Mouse (Mus musculus) stomach, embryonic 16.5 days (tissue): ENCODE results near the gene Il2ra. TPM values are rescaled to one million over a fixed set of nuclear protein-coding genes. Genes with fewer than 3 reads are reported as not detected.

Experiments used
- ATAC-seq: fragments of 200-750 bp; cut with Nextera tagmentation; 2 replicates; pipeline ENCODE4 v1.8.0; 2017; ENCODE audit warnings: moderate number of reproducible peaks, moderate TSS enrichment; ENCODE audit not compliant: insufficient read depth, low FRiP score
- H3K27ac ChIP-seq: fragments of 300-500 bp; sonication (generic); 2 replicates; pipeline ENCODE4 v1.5.1; 2014; ENCODE audit warnings: low read length
- H3K27me3 ChIP-seq: fragments of 300-500 bp; sonication (generic); 2 replicates; pipeline ENCODE4 v1.6.1; 2014; ENCODE audit warnings: low read length, control low read depth, mixed read lengths; ENCODE audit not compliant: control insufficient read depth, insufficient read depth
- H3K36me3 ChIP-seq: fragments of 300-500 bp; sonication (generic); 2 replicates; pipeline ENCODE4 v1.6.1; 2014; ENCODE audit warnings: low read length; ENCODE audit not compliant: control insufficient read depth, insufficient read depth
- H3K4me1 ChIP-seq: fragments of 300-500 bp; sonication (generic); 2 replicates; pipeline ENCODE4 v1.6.1; 2014; ENCODE audit warnings: low read length, control low read depth, mixed read lengths; ENCODE audit not compliant: control insufficient read depth, insufficient read depth
- H3K4me2 ChIP-seq: fragments of 300-500 bp; sonication (generic); 2 replicates; pipeline ENCODE4 v1.6.1; 2014; ENCODE audit warnings: low read depth, low read length, mixed read lengths
- H3K4me3 ChIP-seq: fragments of 300-500 bp; sonication (generic); replicated peaks from 2 replicates; pipeline ENCODE4 v1.5.1; 2014; ENCODE audit warnings: mild to moderate bottlenecking, low read length
- H3K9ac ChIP-seq: fragments of 300-500 bp; sonication (generic); 2 replicates; pipeline ENCODE4 v1.6.1; 2014; ENCODE audit warnings: low read length
- H3K9me3 ChIP-seq: fragments of 300-500 bp; sonication (generic); replicated peaks from 2 replicates; pipeline ENCODE4 v1.6.1; 2016; ENCODE audit warnings: low read length, control low read depth; ENCODE audit not compliant: control insufficient read depth
- WGBS: fragments of 180-500 bp; shearing (Covaris S2); extraction: QIAGEN DNeasy Blood & Tissue Kit; methylation state at CpG from one replicate; pipeline ENCODE4 v1.1.7; 2014; 5-methylcytosine and 5-hydroxymethylcytosine counted together
- polyA plus RNA-seq: library from polyadenylated mRNA; unstranded; fragments of >200 nt; fragmentation: Nextera tagmentation; extraction: Ambion mirVana; gene quantifications from 2 replicates; pipeline ENCODE4 v1.2.1, GENCODE M21; 2015

The Il2ra gene
- polyA plus RNA-seq, 1 experiment from 2014 or later, result not detected

DNA sequence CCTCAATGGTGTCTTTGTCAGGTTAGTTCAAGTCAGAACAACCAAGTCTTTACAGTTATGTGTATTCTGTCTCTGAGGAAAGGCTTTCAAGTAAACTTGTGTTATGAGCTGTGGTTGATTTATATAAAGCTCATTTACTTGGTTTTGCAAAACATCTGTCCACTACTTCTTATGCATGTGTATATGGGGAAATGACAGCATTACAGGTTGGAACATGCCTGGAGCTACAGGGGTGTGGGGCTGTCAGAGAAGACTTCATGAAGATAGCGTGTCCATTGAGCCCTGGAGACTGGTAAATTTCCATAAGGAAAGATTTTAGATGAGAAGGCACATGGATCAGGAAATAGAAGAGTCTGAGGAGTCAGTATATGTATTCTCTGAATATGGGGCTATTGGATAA is 1.4 kb downstream of the Il2ra start:
- Histone ChIP-seq H3K9ac (no peak overlapping the region), H3K4me1 (no peaks in the 10 kb centered on the region), H3K9me3 (no peaks in the 10 kb centered on the region), H3K4me3 (no peak overlapping the region), H3K27ac (no peak overlapping the region), H3K4me2 (no peak overlapping the region), H3K36me3 (no peaks in the 10 kb centered on the region), H3K27me3 (no peaks in the 10 kb centered on the region)
- WGBS, result 73% methylated on average over 1 of the region's 1 CpGs
- no peak; the same call in 1 of the 2 replicates for ATAC-seq

DNA sequence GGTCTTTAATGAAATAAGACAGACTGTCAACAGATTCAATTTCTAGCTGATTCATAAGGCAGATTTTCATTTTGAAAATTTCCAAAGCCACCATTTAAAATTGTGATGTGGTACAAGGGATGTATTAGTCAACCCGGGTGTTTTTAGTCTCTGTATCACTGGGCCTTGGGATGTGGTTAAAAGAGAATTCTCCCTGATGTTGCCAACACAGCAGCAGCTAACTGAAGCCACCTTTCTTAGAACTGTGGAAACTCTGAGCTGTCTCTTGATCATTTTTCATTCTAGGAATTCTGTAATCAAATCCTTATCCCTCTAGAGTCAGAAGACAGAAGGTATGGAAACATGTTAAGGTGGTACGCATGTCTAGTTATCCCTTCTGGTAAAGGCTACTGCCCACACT is 2.7 kb downstream of the Il2ra start:
- H3K4me3 ChIP-seq, result no peak overlapping the region
- H3K9me3 ChIP-seq, result no peaks in the 10 kb centered on the region
- H3K4me1 ChIP-seq, result no peaks in the 10 kb centered on the region
- no peak overlapping the region for H3K4me2 ChIP-seq
- no peaks in the 10 kb centered on the region for H3K36me3 ChIP-seq
- H3K27me3 ChIP-seq, result no peaks in the 10 kb centered on the region
- no peak for ATAC-seq
- no peak overlapping the region for H3K9ac ChIP-seq
- H3K27ac ChIP-seq, result no peak overlapping the region
- WGBS, result 82% methylated on average over 2 of the region's 2 CpGs

DNA sequence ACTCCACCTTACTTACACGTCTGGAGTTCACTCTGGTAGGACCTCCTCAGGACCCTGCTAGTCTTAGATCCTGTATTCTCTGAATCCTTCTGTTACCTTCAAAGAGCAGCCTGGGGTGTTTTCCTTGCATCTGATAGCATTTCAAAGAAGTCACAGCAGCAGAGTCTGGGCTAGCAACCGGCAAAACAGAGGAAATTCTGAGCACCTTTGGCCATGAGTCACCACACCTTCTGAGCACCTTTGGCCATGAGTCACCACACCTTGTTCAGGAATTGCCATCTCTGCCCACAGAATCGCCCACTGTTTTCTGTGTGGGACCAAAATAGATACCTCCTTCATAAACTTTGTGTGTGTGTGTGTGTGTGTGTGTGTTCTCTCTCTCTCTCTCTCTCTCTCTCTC is 8.9 kb downstream of the Il2ra start:
- no peak for ATAC-seq
- no peaks in the 10 kb centered on the region for H3K36me3 ChIP-seq
- H3K4me2 ChIP-seq, result no peak overlapping the region
- no peak overlapping the region for H3K27ac ChIP-seq
- H3K27me3 ChIP-seq, result no peaks in the 10 kb centered on the region
- H3K9ac ChIP-seq, result no peak overlapping the region
- WGBS, result 39% methylated on average over 3 of the region's 3 CpGs
- no peak overlapping the region for H3K4me3 ChIP-seq
- no peaks in the 10 kb centered on the region for H3K4me1 ChIP-seq
- no peaks in the 10 kb centered on the region for H3K9me3 ChIP-seq

DNA sequence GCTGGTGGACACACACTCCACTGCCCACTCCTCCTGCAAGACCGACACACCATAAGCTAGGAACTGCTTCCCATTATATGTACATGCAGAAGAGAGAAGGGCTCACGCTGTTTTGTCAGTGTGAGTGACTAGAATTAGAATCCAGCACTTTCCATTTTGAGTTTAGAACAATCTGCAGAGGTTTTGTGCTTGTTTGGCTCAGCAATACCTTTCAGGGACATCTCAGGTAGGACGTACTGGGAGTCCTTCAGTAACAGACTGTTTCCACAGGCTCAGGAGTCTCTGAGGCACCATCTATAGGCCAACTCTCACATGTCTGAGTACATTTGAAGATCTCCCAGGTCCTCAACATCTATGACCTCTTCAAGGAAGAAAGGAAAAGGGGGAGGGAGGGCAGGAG is 9.6 kb downstream of the Il2ra start:
- Histone ChIP-seq H3K9ac (no peak overlapping the region), H3K36me3 (no peaks in the 10 kb centered on the region), H3K4me2 (no peak overlapping the region), H3K27ac (no peak overlapping the region), H3K4me1 (no peaks in the 10 kb centered on the region), H3K4me3 (no peak overlapping the region), H3K9me3 (no peaks in the 10 kb centered on the region), H3K27me3 (no peaks in the 10 kb centered on the region)
- 85% methylated on average over 3 of the region's 3 CpGs for WGBS
- ATAC-seq, result no peak

DNA sequence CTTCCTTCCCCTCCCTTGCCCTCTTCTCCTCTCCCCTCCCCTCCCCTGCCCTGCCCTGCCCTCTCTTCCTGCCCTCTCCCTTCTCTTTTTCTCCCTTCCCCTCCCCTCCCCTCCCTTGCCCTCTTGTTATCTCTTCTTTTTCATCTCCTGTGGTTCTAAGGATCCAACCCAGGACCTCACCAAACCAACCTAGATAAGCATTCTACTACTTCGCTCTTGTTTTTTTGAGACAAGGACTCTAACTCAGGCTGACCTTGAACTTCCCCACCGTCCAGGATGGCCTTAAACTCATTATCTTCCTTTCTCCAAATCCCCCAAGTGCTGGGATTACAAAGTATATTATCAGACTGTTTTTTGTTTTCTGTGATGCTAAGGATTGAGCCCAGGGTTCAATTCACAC is 10.2 kb downstream of the Il2ra start:
- Histone ChIP-seq H3K27ac (no peak overlapping the region), H3K9ac (no peak overlapping the region), H3K4me2 (no peak overlapping the region), H3K4me3 (no peak overlapping the region), H3K36me3 (no peaks in the 10 kb centered on the region), H3K4me1 (no peaks in the 10 kb centered on the region), H3K9me3 (no peaks in the 10 kb centered on the region), H3K27me3 (no peaks in the 10 kb centered on the region)
- 61% methylated on average over 2 of the region's 2 CpGs for WGBS
- ATAC-seq, result no peak

DNA sequence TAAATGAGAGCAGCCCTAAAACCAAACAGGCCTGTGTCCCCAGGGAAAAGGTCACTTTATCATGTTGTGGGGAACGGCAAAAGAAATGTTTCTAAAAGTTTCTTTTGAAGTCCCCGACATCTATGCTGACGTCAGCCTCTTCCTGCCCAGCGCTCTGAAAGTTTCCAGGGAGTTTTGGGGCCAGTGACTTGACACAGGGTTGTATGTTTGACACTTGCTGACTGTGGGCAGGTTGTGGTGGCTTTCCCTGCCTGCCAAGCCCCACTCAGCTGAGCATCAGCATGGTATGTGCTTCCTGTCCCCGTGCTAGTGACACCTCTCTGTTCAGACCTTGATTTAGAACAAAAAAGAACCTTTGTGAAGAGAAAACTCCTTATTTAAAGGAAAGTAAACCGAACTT is 10.7 kb downstream of the Il2ra start:
- ATAC-seq, result no peak
- Histone ChIP-seq H3K4me2 (no peak overlapping the region), H3K9me3 (no peaks in the 10 kb centered on the region), H3K4me3 (no peak overlapping the region), H3K36me3 (no peaks in the 10 kb centered on the region), H3K27ac (no peak overlapping the region), H3K9ac (no peak overlapping the region), H3K4me1 (no peaks in the 10 kb centered on the region), H3K27me3 (no peaks in the 10 kb centered on the region)
- 32% methylated on average over 6 of the region's 6 CpGs for WGBS

DNA sequence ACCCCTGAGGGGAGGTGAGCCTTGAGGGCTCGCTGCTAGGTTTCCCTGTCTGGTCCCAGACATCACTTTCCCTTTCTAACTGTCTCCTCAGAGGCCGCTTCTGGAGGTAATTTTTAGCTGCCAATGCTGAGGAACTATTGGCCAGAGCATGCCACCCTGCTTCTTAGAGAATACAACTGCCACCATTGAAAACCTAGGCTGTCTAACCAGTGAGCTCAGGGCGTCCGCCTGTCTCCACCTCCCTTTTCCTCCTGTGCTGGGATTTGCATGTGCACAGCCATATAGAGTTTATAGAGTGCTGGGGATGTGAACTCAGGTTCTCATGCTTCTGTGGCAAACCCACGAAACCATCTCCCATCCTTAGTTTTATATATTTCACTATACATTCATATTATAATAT is 11.2 kb downstream of the Il2ra start:
- Histone ChIP-seq H3K4me2 (no peak overlapping the region), H3K27ac (no peak overlapping the region), H3K4me1 (no peaks in the 10 kb centered on the region), H3K9ac (no peak overlapping the region), H3K36me3 (no peaks in the 10 kb centered on the region), H3K9me3 (no peaks in the 10 kb centered on the region), H3K4me3 (no peak overlapping the region), H3K27me3 (no peaks in the 10 kb centered on the region)
- 69% methylated on average over 5 of the region's 5 CpGs for WGBS
- no peak for ATAC-seq

DNA sequence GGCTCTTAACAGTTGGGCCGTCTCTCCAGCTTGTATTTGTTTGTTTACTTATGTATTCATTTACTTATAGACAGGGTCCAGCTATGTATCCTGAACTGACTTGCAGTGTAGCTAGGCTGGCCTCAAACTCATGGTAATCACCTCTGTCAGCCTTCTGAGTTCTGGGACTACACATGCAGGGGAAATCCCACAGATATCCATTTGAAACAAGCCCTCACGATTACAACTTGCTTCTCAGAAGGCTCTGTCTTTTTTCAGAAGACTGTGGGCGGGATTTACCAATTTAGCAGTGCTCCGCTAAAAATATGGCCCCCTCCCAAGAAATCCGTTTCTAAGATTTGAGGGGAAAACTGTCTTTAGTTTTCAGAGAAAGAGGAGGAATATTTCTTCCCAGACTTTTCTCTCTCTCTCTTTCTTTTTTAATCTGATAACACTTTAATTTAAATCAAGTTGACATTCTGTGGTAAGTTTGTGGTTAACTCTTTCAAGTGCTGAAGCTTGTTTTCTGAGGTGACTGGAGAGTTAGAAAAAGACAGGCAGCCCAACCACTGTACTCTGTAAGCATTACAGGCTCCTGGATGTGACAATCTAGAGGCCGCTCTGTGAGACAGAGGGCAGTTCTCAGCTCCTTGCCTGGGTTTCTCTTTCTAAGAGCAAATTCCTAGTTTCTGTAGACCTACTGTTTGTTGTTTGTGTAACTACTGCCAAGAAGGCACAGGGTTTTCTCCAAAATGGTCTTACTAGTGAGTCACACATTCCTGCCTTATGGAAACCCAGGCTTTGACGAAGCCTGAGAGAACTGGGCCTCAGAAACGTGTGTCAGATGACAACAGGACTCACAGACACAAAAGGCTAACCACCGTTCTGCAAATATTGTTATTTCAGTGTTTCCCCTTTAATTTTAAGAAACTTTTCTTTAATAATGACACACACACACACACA is 12.7 kb downstream of the Il2ra start:
- no peak for ATAC-seq
- Histone ChIP-seq H3K4me3 (no peak overlapping the region), H3K27ac (no peak overlapping the region), H3K36me3 (no peaks in the 10 kb centered on the region), H3K9ac (no peak overlapping the region), H3K27me3 (no peaks in the 10 kb centered on the region), H3K4me1 (no peaks in the 10 kb centered on the region), H3K4me2 (no peak overlapping the region), H3K9me3 (no peaks in the 10 kb centered on the region)
- 54% methylated on average over 9 of the region's 9 CpGs for WGBS

DNA sequence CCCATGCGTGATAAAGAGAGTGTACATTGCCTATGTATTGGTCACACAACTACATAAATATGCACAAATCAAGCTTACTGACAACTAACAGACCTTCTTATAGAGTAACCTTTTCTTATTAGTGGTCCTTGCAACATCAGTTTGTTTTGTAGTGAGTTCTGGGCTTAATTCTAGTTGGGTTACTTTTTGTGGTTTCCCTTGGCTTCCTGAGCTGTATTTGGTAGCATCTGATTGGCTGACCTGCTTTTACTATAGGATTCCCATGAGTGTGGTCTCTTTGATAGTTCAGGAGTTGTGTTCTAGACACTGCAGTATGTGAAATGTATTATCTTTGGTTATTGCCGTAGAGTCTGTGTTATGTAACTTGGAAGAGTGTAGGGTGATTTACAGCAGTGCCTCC is 15.0 kb downstream of the Il2ra start:
- no peaks in the 10 kb centered on the region for H3K36me3 ChIP-seq
- no peaks in the 10 kb centered on the region for H3K9me3 ChIP-seq
- no peak overlapping the region for H3K4me3 ChIP-seq
- ATAC-seq, result no peak
- WGBS, result 86% methylated on average over 2 of the region's 2 CpGs
- H3K4me2 ChIP-seq, result no peak overlapping the region
- no peak overlapping the region for H3K9ac ChIP-seq
- no peaks in the 10 kb centered on the region for H3K4me1 ChIP-seq
- no peaks in the 10 kb centered on the region for H3K27me3 ChIP-seq
- H3K27ac ChIP-seq, result no peak overlapping the region
